Mouse (Mus musculus) bone marrow, adult 2 months (tissue): ENCODE data around the gene Arhgef3.

ENCODE experiments used
- CTCF ChIP-seq: fragments of 200-500 bp; IDR thresholded peaks from 2 replicates; pipeline ENCODE4 v1.5.1; 2011; ENCODE audit warnings: low read length, control low read depth; ENCODE audit not compliant: control insufficient read depth, insufficient read depth
- POLR2A ChIP-seq: fragments of 200-500 bp; IDR thresholded peaks from 2 replicates; pipeline ENCODE4 v1.6.1; 2011; ENCODE audit warnings: low read depth, mild to moderate bottlenecking, control low read depth, low read length, borderline replicate concordance; ENCODE audit not compliant: control insufficient read depth

DNA sequence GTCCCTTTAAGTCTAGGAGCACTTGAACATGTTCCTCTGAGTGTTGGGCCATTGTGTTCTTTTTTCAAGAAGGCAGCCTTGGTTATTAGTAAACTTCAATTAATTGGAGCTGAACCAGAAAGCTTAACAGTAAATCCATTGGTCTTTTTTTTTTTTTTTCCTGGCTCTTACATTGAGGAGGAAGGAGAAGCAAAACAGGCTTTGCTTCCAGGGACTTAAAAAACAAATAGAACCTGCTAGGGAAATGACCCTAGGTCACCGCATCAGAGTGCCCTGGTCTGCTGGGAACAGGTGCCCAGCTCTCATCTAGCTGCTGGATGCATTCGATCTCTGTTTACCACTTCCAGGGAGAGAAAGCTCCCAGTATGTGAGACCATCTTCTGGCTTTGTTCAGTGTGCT is 227.8 kb downstream of the Arhgef3 start:
- TF ChIP-seq CTCF (no peak), POLR2A (no peak)
